Mouse (Mus musculus): ENCODE results near the gene Ttc27.

Ttc27 gene

GRCm38 (mm10) chr17:74819711-74820110 lies 102.2 kb downstream of the Ttc27 start:
- no peak for DNase-seq (ENCODE audit: extremely low read depth, low read depth, low spot score)

DNA sequence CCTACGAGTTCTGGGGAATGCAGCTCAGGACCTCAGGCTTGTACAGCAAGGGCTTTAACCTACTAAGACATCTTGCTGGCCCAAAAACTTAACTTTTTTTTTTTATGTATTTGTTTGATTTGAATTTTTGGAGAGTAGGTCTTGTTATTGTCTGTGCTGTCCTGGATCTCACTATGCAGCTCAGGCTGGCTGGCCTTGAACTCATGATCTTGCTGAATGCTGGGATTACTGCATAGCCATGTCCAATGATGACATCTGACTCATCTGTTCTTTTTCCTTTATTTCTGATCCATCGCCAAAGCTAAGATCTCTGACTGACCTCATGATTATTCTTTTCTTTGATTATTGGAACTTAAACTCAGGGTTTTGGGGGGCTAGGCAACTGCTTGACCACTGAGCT lies 113.3 kb downstream of the Ttc27 start:
- no peak for DNase-seq (ENCODE audit: extremely low read depth, low read depth, low spot score)

DNA sequence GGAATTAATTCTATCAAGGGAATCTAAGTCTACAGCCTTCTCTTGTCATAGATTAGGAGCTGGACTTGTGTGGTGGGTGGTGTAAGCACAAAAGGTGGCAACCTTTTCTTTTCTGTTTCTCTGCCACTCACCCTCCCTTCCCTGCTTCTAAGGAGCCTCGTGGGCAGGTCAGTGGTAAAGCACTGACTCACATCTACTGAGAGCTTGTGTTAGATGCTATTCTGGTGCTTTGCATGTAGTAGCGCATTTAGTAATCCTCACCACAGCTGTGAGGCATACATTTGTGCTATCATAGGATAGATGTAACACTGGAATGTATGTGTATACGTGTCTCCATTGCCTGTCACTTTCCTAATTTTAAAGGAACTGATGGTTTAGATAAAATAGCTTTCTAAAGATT lies 124.2 kb downstream of the Ttc27 start:
- no peak for DNase-seq (ENCODE audit: extremely low read depth, low read depth, low spot score)

- DNase-seq (ENCODE audit: extremely low read depth, low read depth, low spot score), result no peak
These were observed 125.1 kb downstream of the Ttc27 start for GRCm38 (mm10) chr17:74842603-74843002.

DNA sequence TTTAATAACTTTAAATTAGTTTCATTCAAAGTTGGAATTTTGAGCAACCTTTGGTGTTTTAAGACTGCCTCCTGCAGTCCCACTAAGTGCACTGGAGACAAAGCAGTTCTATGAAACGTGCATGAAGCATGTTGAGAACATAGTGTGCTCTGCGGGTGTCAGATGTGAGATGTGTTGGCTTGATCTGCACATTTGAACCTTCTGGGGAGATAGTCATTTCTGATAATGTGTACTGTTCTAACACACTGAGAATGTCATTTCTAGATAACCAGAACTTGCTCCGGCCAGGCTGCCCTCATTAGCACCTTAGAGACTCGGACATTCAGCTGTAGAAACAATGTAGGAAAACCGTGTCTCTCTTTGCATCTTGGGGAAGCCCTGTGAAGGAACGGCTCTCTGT lies 126.0 kb downstream of the Ttc27 start:
- no peak for DNase-seq (ENCODE audit: extremely low read depth, low read depth, low spot score)

GRCm38 (mm10) chr17:74846031-74846891 lies 128.7 kb downstream of the Ttc27 start:
- DNase-seq (ENCODE audit: extremely low read depth, low read depth, low spot score), result peak; percentile 76

DNA sequence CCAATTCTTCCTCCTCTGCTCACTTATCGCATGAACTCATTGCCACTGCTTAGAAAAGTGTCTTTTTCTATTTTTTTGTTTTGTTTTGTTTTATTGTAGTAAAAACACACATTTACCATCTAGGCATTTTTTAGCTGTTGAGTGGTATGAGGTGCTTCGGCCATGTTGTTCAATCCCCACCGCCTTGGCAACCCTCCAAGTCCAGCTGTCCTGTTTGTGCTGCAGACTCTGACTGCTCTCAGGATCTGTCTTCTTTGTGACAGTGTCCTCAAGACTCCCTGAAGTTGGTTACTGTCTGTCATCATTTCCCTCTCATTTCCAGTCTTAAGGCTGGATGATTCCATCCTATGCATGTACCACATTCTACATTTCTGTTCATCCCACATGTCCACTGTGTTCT lies 132.7 kb downstream of the Ttc27 start:
- no peak for DNase-seq (ENCODE audit: extremely low read depth, low read depth, low spot score)

- no peak for DNase-seq (ENCODE audit: extremely low read depth, low read depth, low spot score)
These were observed 141.8 kb downstream of the Ttc27 start for GRCm38 (mm10) chr17:74859298-74859697.

- no peak for DNase-seq (ENCODE audit: extremely low read depth, low read depth, low spot score)
These were observed 142.9 kb downstream of the Ttc27 start for GRCm38 (mm10) chr17:74860180-74860993.

DNA sequence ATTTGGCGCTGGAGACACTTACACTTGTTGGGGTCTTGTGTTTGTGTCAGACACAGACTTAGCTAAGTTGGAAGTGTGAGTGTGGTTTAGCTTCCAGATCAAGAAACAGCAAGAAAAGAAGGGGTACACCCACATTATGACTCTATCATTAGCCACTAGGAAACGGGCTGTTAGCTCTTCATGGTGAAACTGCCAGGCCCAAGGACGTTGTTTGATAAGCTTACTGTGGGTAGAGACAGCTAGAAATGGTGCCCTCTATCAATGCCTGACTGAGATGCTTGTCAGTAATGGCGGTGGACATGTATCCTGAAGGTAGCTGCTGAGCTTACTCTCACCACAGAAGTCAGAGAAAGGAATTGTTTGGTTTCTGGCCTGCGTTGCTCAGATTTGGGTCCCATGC lies 146.3 kb downstream of the Ttc27 start:
- no peak for DNase-seq (ENCODE audit: extremely low read depth, low read depth, low spot score)

DNA sequence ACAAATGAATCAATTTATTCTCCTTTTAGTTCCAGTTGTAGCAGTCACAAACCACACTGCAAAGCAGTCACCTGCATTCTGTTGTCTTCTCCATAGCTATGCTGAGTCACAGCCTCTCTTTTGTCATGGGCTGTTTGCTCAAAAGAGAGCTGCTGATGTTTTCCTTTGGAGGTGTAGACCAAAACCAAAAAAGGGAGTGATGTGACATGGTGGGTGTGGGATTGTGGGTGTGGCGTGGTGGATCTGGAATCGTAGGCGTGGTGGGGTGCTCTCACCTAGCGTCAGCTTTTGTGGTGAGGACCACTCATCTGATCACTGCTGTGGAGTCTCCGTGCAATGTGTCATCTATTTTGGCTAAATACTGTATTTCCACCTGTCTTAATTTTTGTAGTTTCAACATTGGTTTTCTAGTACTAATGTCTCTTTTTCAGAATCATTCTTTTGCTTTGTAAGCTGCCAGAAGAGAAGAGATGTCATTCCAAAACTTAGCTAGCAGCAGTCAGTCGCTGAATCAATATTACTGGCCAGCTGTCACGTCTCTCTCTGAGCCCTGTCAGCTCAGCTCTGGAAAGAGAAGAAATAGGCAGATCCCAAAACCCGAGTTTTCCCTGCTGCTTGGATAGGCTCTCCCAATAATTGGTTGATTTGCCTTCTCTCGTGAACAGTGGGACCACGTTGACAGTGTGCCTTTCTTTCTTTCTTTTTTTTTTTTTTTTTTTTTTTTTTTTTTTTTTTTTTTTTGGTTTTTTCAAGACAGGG lies 147.4 kb downstream of the Ttc27 start:
- DNase-seq (ENCODE audit: extremely low read depth, low read depth, low spot score), result no peak

DNA sequence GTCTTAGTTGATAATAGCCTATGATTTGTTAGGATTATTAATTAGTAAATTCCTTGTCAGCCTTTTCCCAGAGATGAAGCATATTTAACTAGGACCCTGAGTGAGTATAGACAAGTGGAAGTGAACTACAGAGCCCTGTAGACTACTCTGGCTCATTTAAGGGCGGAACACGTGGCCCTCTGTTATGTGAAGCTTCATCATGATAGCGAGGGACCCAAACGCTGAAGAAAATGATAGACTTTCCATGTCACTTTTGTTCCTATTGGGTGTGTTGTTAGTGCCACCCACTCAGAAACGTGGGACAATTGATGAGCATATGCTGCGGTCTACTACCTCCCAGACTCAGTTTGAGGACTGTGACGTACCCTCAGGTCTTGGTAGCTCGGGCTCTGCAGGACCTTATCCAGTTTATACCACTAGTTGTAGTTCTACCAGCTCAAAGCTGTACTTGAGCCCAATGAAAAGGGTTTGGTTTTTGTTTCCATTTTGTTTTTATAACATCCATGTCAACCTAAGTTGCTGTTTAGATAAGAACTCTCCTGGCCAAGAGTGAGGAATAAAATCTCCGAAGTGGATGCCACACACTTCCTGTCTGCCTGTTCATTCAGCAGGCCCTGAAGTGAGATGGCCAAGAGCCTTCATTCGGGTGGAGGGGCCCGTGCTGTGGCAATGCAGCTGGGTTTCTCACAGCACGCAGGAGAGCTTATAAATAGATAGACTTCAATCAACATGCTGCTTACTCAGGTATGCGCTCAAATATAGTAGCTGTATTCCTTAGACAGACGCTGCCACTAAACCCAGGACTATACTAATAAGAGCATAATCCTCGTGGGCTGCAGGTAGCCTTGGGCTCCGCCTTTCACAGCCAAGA lies 148.4 kb downstream of the Ttc27 start:
- no peak for DNase-seq (ENCODE audit: extremely low read depth, low read depth, low spot score)

- no peak for DNase-seq (ENCODE audit: extremely low read depth, low read depth, low spot score)
These were observed 149.3 kb downstream of the Ttc27 start for GRCm38 (mm10) chr17:74866565-74867507.

DNA sequence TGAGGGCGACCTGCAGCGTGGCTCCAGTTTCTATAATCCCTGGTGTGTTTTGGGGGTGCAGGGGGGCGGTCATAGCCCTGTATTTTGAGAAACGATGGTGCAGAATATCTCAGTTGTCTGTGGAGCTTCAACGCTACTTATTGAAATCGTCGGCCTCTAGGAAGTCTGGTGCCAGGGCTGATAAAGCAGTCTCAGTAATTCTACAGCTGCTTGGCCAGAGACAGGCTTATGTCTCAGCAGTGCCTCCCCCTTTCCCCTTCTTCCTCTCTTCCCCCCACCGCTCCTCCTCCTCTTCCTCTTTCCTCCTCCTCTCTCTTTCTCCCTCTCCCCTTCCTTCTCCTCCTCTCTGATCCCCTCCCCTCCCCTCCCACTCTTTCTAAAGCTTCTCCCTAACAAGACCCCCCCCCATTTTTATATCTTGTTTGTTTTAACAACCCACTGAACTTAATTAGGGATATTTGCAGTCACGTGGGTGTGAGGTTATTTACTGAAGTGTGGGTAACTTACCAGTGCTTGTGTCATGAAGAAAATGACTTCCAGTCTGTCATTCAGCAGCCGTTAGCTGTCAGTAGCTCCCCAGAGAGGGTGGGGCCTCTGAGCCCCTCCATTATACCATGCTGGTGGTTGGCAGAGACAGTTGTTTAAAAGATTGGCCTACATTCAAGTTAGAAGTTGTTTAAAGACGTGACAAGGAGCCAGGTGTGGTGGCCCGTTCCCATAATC lies 150.8 kb downstream of the Ttc27 start:
- DNase-seq (ENCODE audit: extremely low read depth, low read depth, low spot score), result no peak

GRCm38 (mm10) chr17:74869556-74869955 lies 152.0 kb downstream of the Ttc27 start:
- DNase-seq (ENCODE audit: extremely low read depth, low read depth, low spot score), result no peak

- DNase-seq (ENCODE audit: extremely low read depth, low read depth, low spot score), result no peak
These were observed 152.9 kb downstream of the Ttc27 start for GRCm38 (mm10) chr17:74870177-74871160.

- no peak for DNase-seq (ENCODE audit: extremely low read depth, low read depth, low spot score)
These were observed 155.0 kb downstream of the Ttc27 start for GRCm38 (mm10) chr17:74872567-74872966.
